Mouse (Mus musculus): ENCODE measurements around the gene Lrp3. TPM values are rescaled to one million over a fixed set of nuclear protein-coding genes. Genes with fewer than 3 reads are reported as not detected.
"Not testable (repeated sequence)": the region's sequence is repeated elsewhere in the genome, so short reads cannot be mapped to it uniquely, and the experiment has no call there.

The Lrp3 gene
- 20.8 and 21.7 TPM in 2 replicates for polyA plus RNA-seq (2015; fragmentation: Nextera tagmentation; extraction: Ambion mirVana)

DNA sequence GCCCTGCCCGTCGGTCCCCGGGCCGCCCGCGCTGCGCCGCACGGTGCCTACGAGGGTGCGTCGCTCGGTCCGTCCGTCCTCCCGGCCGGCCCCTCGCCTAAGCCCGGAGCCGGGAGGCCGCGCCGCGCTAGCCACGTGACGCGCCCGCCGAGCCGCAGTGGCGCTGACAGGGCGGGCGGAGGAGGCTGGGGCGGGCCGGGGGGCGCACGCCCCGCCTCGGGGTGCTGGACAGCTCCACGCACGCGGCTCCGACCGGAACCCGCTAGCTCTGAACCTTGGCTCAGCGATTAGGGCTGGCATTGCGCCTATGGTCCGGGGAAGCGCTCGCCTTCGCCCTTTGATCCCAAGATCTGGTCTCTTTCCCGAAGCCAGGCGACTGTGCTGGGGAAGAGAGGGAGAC lies at the start of gene Lrp3:
Lrp3 (minus strand) TSS at position 274 of the 400 bp plus-strand sequence.
- peak within 1 kb of the TSS; percentile 78 for H3K4me2 ChIP-seq
- under 1% methylated on average over 51 of the region's 53 CpGs for WGBS
- peaks cover 30% of the 10 kb centered on the region for H3K4me1 ChIP-seq (replicated peaks)
- H3K4me3 ChIP-seq, result peak within 1 kb of the TSS; percentile 89
- H3K27me3 ChIP-seq, result no peaks in the 10 kb centered on the region
- no peaks in the 10 kb centered on the region for H3K9me3 ChIP-seq
- peaks cover 31% of the 10 kb centered on the region for H3K36me3 ChIP-seq
- peak within 1 kb of the TSS; percentile 93 for H3K27ac ChIP-seq (replicated peaks)
- ATAC-seq (ENCODE audit: low read depth), result peak; percentile 91
- H3K9ac ChIP-seq, result peak within 1 kb of the TSS; percentile 98

DNA sequence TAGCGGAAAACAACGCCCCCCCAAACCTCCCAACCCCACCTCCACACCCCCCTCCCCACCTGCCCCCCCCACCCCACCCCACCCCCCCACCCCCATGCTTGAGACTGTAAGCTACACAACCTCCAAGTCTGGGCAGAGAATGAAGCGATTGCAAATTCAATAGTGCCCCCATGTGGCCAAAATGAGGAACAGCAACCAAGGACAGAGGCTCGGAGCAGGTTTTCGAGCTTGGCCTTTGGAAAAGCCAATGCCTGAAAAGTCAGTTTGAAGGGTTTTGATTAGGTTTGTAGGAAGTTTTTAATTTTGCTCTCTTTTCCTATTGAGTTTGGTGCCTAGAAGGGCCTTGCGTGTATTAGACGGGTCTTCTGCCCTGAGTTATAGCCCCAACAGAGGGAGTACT lies 49.4 kb upstream of the Lrp3 start:
- 12% methylated on average over 7 of the region's 7 CpGs for WGBS
- H3K4me2 ChIP-seq, result no peak overlapping the region
- no peaks in the 10 kb centered on the region for H3K9me3 ChIP-seq
- no peak for ATAC-seq (ENCODE audit: low read depth)
- 0 out of 2 replicates have a peak, but pooled peaks cover 6% of the 10 kb centered on the region for H3K4me1 ChIP-seq (replicated peaks)
- H3K36me3 ChIP-seq, result no peaks in the 10 kb centered on the region
- no peak overlapping the region for H3K27ac ChIP-seq (replicated peaks)
- H3K27me3 ChIP-seq, result no peaks in the 10 kb centered on the region
- no peak overlapping the region for H3K4me3 ChIP-seq
- H3K9ac ChIP-seq, result no peak overlapping the region

DNA sequence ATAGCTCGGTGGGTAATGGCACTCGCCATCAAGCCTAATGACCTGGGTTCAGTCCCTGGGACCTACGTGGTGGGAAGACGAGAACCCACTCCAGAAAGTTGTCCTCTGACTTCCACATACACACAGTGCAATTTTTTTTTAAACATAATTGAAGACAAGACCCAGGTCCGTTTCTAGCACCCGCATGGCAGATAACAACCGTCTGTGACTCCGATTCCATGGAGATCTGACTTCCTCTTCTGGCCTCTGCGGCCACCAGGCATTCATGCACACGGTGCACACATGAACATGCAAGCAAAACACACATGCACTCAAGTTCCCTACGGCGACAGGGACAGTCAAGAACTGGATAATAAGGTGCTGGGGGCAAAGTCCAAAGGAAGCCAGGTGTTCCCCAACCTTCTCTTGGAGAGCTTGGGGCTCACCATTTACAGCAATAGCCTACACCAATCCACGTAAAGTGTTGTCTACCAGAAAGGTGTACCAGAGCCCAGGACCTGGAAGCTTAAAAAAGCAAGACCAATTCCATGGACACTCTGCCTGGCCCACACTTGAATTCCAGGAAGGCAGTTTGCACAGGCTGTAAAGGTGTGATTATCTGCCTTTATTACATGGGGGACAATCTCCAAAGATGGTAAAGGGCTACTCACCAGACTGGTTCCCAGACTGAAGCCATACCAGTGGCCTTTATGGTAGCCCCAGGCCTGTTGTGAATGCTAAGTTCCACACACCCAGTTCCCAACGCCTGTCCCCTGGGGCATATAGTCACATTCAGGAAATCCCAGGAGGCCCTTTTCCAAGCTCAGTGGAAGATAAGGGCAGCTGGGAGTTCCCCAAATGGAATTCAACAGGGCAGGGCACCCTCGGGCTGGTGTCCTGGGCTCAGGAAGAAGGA lies 48.5 kb upstream of the Lrp3 start:
- WGBS, result 82% methylated on average over 15 of the region's 15 CpGs

DNA sequence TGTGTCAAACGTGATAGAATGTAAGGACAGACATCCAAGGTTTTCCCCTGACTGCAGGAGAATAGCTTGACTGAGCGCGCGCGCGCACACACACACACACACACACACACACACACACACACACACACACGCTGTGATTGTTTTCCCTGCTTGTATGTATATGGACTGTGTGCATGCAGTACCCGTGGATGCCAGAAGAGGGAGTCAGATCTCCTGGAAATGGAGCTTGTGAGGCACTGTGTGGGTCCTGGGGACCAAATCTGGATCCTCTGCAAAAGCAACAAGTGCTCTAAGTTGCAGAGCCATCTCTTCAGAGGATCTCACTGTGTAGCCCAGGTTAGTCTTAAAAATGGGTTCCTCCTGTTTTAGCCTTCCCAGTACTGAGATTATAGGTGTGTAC lies 44.1 kb upstream of the Lrp3 start:
- no peaks in the 10 kb centered on the region for H3K27me3 ChIP-seq
- no peak for ATAC-seq (ENCODE audit: low read depth)
- no peaks in the 10 kb centered on the region for H3K9me3 ChIP-seq
- H3K36me3 ChIP-seq, result no peaks in the 10 kb centered on the region
- WGBS, result 81% methylated on average over 8 of the region's 8 CpGs
- no peak overlapping the region for H3K4me3 ChIP-seq
- no peak overlapping the region for H3K27ac ChIP-seq (replicated peaks)
- no peaks in the 10 kb centered on the region for H3K4me1 ChIP-seq (replicated peaks)
- H3K4me2 ChIP-seq, result no peak overlapping the region
- no peak overlapping the region for H3K9ac ChIP-seq

More for the DNA sequence above, 48.5 kb upstream of the Lrp3 start:
- Histone ChIP-seq H3K27ac (replicated peaks) (no peak overlapping the region), H3K9me3 (no peaks in the 10 kb centered on the region), H3K4me2 (no peak overlapping the region), H3K27me3 (no peaks in the 10 kb centered on the region), H3K4me1 (replicated peaks) (no peaks in the 10 kb centered on the region), H3K9ac (no peak overlapping the region), H3K4me3 (no peak overlapping the region), H3K36me3 (no peaks in the 10 kb centered on the region)
- no peak for ATAC-seq (ENCODE audit: low read depth)

DNA sequence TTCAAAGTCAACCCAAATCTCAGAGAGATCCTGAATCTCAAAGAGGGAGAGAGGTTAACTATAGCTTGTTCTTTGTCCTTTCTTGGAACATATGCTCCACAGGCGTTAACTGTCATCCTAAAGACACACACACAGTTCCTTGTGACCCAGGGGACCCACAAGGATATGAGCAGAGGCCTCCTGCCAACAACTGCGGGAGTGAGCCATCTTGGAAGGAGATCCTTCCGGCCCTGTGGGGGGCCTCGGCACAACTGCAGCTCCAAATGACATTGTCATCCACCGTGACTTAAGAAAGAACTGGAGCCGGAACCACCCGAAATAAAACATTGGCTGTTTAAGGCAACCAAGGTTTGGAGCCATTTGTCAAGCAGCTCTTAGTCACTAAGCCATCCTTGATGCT lies 43.0 kb upstream of the Lrp3 start:
- H3K27me3 ChIP-seq, result no peaks in the 10 kb centered on the region
- H3K4me2 ChIP-seq, result no peak overlapping the region
- H3K36me3 ChIP-seq, result no peaks in the 10 kb centered on the region
- H3K27ac ChIP-seq (replicated peaks), result no peak overlapping the region
- H3K4me1 ChIP-seq (replicated peaks), result no peaks in the 10 kb centered on the region
- no peaks in the 10 kb centered on the region for H3K9me3 ChIP-seq
- no peak overlapping the region for H3K9ac ChIP-seq
- 54% methylated on average over 7 of the region's 7 CpGs for WGBS
- no peak for ATAC-seq (ENCODE audit: low read depth)
- no peak overlapping the region for H3K4me3 ChIP-seq

DNA sequence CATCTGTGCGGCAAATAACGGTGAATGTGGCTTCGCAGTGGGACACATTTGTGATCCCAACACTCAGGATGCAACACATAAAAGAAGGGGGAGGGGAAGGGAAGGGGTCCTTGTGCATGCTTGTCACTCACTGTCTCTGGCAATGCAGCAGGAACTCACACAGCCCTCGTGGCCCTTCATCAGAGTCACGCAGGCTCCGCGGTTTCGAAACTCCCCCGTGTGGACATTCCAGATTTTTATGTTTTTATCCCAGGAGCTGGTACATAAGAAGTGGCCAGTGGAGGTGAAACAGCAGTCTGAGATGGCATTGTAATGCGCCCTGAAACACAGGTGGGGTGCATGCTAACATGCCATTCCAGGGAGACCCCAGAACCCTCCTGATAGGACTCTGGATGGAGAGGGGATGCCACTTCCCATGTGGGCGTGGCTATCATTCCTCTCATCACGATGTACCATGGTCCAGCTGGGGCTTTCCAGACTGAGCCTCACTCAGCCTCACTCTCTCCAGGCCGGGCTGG lies 36.8 kb upstream of the Lrp3 start:
- ATAC-seq (ENCODE audit: low read depth), result peak; percentile 75
- Histone ChIP-seq H3K27ac (replicated peaks) (no peak overlapping the region), H3K9ac (peak overlapping the region; percentile 53), H3K4me3 (peak overlapping the region; percentile 21; the same call in 1 of the 2 replicates), H3K4me1 (replicated peaks) (peaks cover 6% of the 10 kb centered on the region), H3K4me2 (peak overlapping the region; percentile 45), H3K27me3 (no peaks in the 10 kb centered on the region), H3K9me3 (no peaks in the 10 kb centered on the region), H3K36me3 (no peaks in the 10 kb centered on the region)
- WGBS, result 12% methylated on average over 12 of the region's 13 CpGs

DNA sequence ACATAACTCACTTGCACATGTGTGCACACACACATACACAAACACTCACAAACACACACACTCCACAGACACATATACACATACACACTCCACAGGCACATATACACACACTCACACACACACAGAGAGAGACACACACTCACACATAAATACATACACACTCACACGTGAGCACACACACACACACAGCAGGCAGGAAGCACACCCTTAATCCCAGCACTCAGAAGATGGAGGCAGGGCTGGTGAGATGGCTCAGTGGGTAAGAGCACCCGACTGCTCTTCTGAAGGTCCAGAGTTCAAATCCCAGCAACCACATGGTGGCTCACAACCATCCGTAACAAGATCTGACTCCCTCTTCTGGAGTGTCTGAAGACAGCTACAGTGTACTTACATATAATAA lies 22.6 kb upstream of the Lrp3 start:
- ATAC-seq (ENCODE audit: low read depth); H3K9ac ChIP-seq: not testable (repeated sequence)

DNA sequence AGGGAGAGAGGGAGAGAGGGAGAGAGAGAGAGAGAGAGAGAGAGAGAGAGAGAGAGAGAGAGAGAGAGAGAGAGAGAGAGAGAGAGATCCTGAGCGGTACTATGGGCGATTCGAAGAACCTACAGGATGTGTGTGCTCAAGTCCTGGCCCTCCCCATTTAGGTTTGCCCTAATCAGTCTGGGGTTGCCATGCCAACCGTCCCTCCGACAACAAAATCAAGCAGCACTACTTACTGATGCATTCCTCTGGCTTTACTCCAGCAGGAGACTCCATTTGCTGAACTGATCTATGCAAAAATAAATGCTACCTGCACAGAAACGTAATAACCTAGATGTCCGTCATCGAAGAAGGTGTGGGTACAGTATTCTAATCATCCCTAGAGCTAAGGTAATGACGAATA lies 20.0 kb upstream of the Lrp3 start:
- Histone ChIP-seq H3K27ac (replicated peaks) (peak overlapping the region; percentile 87), H3K27me3 (no peaks in the 10 kb centered on the region), H3K4me3 (peak overlapping the region; percentile 54), H3K4me2 (peak overlapping the region; percentile 62), H3K9me3 (no peaks in the 10 kb centered on the region), H3K36me3 (no peaks in the 10 kb centered on the region), H3K4me1 (replicated peaks) (peaks cover 15% of the 10 kb centered on the region), H3K9ac (peak overlapping the region; percentile 69)
- WGBS, result 18% methylated on average over 9 of the region's 9 CpGs
- ATAC-seq (ENCODE audit: low read depth), result peak; percentile 86

More for the DNA sequence above, 22.6 kb upstream of the Lrp3 start:
- H3K27ac ChIP-seq (replicated peaks); H3K4me2 ChIP-seq; H3K9me3 ChIP-seq; H3K36me3 ChIP-seq; H3K27me3 ChIP-seq; H3K4me3 ChIP-seq: not testable (repeated sequence)
- WGBS, result 68% methylated on average over 2 of the region's 3 CpGs
- peaks cover 15% of the 10 kb centered on the region for H3K4me1 ChIP-seq (replicated peaks)

DNA sequence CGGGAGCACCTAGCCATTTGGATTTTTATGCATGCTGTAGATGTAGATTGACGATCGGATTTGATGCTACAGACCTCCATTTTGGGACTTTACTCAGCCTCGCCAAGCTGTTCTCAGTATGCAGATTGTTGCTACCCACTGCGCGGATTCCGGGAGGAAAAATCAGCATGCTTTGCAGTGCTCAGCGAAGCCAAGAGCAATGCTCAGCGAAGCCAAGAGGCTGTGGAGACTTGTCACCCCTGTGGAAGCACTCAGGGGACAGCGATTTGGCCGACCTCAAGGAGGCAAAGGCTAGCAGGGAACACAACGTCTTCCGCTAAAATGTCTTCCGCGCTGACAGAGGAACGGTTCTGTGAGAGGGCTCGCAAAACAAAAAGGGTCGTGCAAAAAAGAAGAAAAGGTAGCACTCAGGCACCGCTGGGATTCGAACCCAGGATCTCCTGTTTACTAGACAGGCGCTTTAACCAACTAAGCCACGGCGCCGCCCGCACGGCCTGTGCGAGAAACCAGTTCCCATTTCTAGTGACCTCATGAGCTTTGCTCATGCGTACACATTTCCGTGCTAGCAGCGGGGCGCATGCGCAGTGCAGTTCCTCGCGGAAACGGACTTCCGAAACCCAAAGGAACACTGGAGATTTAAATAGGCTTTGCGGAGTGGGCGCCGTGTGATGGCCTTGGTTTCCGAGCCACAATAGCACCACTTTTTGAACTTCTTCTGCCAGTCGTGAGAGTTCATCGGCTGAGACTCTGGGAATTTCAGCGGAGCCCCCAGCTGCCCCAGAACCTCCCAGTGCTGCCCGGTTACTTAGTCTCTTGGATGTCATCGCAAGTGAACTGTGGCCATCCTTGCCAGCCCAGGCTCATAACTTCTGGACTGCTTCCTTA lies 19.3 kb upstream of the Lrp3 start:
- Histone ChIP-seq H3K27me3 (no peaks in the 10 kb centered on the region), H3K9ac (peak overlapping the region; percentile 73), H3K4me2 (peak overlapping the region; percentile 62), H3K36me3 (no peaks in the 10 kb centered on the region), H3K27ac (replicated peaks) (peak overlapping the region; percentile 93), H3K4me1 (replicated peaks) (peaks cover 15% of the 10 kb centered on the region), H3K9me3 (no peaks in the 10 kb centered on the region), H3K4me3 (peak overlapping the region; percentile 54)
- ATAC-seq (ENCODE audit: low read depth), result peak; percentile 95
- under 1% methylated on average over 45 of the region's 45 CpGs for WGBS

DNA sequence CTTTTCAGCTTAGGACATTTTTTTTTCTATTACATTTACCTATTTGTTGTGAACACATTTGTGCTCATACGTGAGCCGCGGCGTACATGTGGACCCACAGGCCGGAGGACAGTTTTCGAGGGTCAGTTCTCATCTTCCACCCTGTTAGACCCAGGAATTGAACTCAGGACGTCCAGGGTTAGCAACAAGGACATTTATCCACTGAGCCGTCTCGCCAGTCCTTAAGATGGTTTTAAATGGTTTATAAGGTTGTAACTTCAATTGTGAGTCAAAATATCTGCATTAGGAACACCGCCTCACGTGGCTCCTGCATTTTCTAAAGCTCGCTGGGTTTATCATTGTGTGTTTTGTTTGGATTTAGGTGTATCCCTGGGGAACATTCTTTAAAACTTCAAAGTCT lies 18.6 kb upstream of the Lrp3 start:
- peaks cover 15% of the 10 kb centered on the region for H3K4me1 ChIP-seq (replicated peaks)
- H3K9ac ChIP-seq, result peak overlapping the region; percentile 73
- no peaks in the 10 kb centered on the region for H3K27me3 ChIP-seq
- 45% methylated on average over 12 of the region's 12 CpGs for WGBS
- H3K4me2 ChIP-seq, result peak overlapping the region; percentile 54
- no peak for ATAC-seq (ENCODE audit: low read depth)
- H3K36me3 ChIP-seq, result no peaks in the 10 kb centered on the region
- peak overlapping the region; percentile 54 for H3K4me3 ChIP-seq
- H3K27ac ChIP-seq (replicated peaks), result peak overlapping the region; percentile 93
- H3K9me3 ChIP-seq, result no peaks in the 10 kb centered on the region

DNA sequence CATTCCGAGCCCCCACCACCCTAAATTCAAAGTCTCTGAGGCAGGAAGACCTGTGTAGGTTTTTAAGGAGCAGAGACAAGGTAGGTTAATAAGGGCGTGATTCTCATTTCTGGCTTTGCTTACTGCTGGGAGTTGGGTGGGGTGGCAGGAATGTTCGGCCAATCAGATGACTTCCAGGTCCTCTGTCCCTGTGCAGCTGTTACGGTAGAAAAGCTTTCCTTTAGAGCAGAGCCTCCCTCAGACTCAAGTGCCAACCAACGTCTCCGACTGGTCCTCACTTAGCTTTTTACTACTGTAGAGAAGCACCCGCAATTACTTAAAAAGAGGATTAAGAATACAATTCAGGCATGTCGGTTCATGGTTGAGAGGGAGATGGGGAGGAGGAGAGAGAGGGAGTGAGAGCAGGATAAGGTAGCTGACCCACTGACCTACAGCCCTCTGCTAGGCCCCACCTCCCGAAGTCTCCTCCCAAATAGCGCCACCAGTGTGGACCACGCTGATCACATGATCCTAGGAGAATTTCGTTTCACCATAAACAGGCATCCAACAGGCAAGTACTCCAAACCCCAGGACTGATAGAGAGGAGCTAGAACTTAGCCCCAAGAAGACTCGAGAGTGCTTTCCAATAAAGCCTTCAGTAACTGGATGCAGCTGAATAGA lies 17.6 kb upstream of the Lrp3 start:
- Histone ChIP-seq H3K9me3 (no peaks in the 10 kb centered on the region), H3K27ac (replicated peaks) (no peak overlapping the region), H3K9ac (no peak overlapping the region), H3K4me1 (replicated peaks) (peaks cover 15% of the 10 kb centered on the region), H3K4me2 (no peak overlapping the region), H3K36me3 (no peaks in the 10 kb centered on the region), H3K4me3 (no peak overlapping the region), H3K27me3 (no peaks in the 10 kb centered on the region)
- 35% methylated on average over 13 of the region's 13 CpGs for WGBS
- no peak for ATAC-seq (ENCODE audit: low read depth)
